Mouse (Mus musculus): ENCODE data around the gene Cdhr3. TPM values are rescaled to one million over a fixed set of nuclear protein-coding genes. Genes with fewer than 3 reads are reported as not detected.

The Cdhr3 gene
- polyA plus RNA-seq, 1 experiment from 2014 or later: 0.06 TPM

- 24% methylated on average over 14 of the region's 14 CpGs for WGBS (ENCODE audit: insufficient replicate concordance)
- Histone ChIP-seq H3K9me3 (replicated peaks) (no peaks in the 10 kb centered on the region), H3K9ac (no peak overlapping the region), H3K4me2 (no peak overlapping the region), H3K27ac (replicated peaks) (no peak overlapping the region), H3K4me3 (replicated peaks) (no peak overlapping the region), H3K4me1 (replicated peaks) (no peaks in the 10 kb centered on the region), H3K27me3 (no peaks in the 10 kb centered on the region), H3K36me3 (replicated peaks) (no peaks in the 10 kb centered on the region)
- no peak for ATAC-seq (ENCODE audit: insufficient read depth)
Observed at GRCm38 (mm10) chr12:33110894-33111471, 18.3 kb upstream of the Cdhr3 start.

GRCm38 (mm10) chr12:33109531-33109930, 16.9 kb upstream of the Cdhr3 start:
- Histone ChIP-seq H3K36me3 (replicated peaks) (no peaks in the 10 kb centered on the region), H3K4me1 (replicated peaks) (no peaks in the 10 kb centered on the region), H3K9me3 (replicated peaks) (no peaks in the 10 kb centered on the region), H3K27me3 (no peaks in the 10 kb centered on the region), H3K4me2 (no peak overlapping the region), H3K9ac (no peak overlapping the region), H3K27ac (replicated peaks) (no peak overlapping the region), H3K4me3 (replicated peaks) (no peak overlapping the region)
- no peak for ATAC-seq (ENCODE audit: insufficient read depth)

- H3K9ac ChIP-seq: no peak overlapping the region
- H3K4me1 ChIP-seq (replicated peaks): no peaks in the 10 kb centered on the region
- H3K4me2 ChIP-seq: no peak overlapping the region
- no peak overlapping the region for H3K4me3 ChIP-seq (replicated peaks)
- no peaks in the 10 kb centered on the region for H3K27me3 ChIP-seq
- 63% methylated on average over 10 of the region's 10 CpGs for WGBS (ENCODE audit: insufficient replicate concordance)
- H3K9me3 ChIP-seq (replicated peaks): no peaks in the 10 kb centered on the region
- H3K36me3 ChIP-seq (replicated peaks): no peaks in the 10 kb centered on the region
- ATAC-seq (ENCODE audit: insufficient read depth): no peak
- H3K27ac ChIP-seq (replicated peaks): no peak overlapping the region
Observed at GRCm38 (mm10) chr12:33106438-33107167, 13.9 kb upstream of the Cdhr3 start.

GRCm38 (mm10) chr12:33105724-33106123, 13.0 kb upstream of the Cdhr3 start:
- Histone ChIP-seq H3K9ac (no peak overlapping the region), H3K4me3 (replicated peaks) (no peak overlapping the region), H3K27me3 (no peaks in the 10 kb centered on the region), H3K4me2 (no peak overlapping the region), H3K9me3 (replicated peaks) (no peaks in the 10 kb centered on the region), H3K4me1 (replicated peaks) (no peaks in the 10 kb centered on the region), H3K27ac (replicated peaks) (no peak overlapping the region), H3K36me3 (replicated peaks) (no peaks in the 10 kb centered on the region)
- ATAC-seq (ENCODE audit: insufficient read depth): no peak
- WGBS (ENCODE audit: insufficient replicate concordance): 50% methylated on average over 4 of the region's 4 CpGs

- Histone ChIP-seq H3K4me2 (no peak overlapping the region), H3K36me3 (replicated peaks) (no peaks in the 10 kb centered on the region), H3K9me3 (replicated peaks) (no peaks in the 10 kb centered on the region), H3K4me3 (replicated peaks) (no peak overlapping the region), H3K4me1 (replicated peaks) (no peaks in the 10 kb centered on the region), H3K27me3 (no peaks in the 10 kb centered on the region), H3K9ac (no peak overlapping the region), H3K27ac (replicated peaks) (no peak overlapping the region)
- 65% methylated on average over 15 of the region's 15 CpGs for WGBS (ENCODE audit: insufficient replicate concordance)
- no peak for ATAC-seq (ENCODE audit: insufficient read depth)
Observed at GRCm38 (mm10) chr12:33102342-33103115, 9.9 kb upstream of the Cdhr3 start.

GRCm38 (mm10) chr12:33101627-33102026, 9.0 kb upstream of the Cdhr3 start:
- 69% methylated on average over 8 of the region's 8 CpGs for WGBS (ENCODE audit: insufficient replicate concordance)
- Histone ChIP-seq H3K4me1 (replicated peaks) (no peaks in the 10 kb centered on the region), H3K27me3 (no peaks in the 10 kb centered on the region), H3K4me3 (replicated peaks) (no peak overlapping the region), H3K4me2 (no peak overlapping the region), H3K9me3 (replicated peaks) (no peaks in the 10 kb centered on the region), H3K27ac (replicated peaks) (no peak overlapping the region), H3K36me3 (replicated peaks) (no peaks in the 10 kb centered on the region), H3K9ac (no peak overlapping the region)
- no peak for ATAC-seq (ENCODE audit: insufficient read depth)

GRCm38 (mm10) chr12:33096017-33096416, 3.3 kb upstream of the Cdhr3 start:
- WGBS (ENCODE audit: insufficient replicate concordance): 41% methylated on average over 3 of the region's 3 CpGs
- ATAC-seq (ENCODE audit: insufficient read depth): no peak
- Histone ChIP-seq H3K27ac (replicated peaks) (no peak overlapping the region), H3K4me1 (replicated peaks) (no peaks in the 10 kb centered on the region), H3K9me3 (replicated peaks) (no peaks in the 10 kb centered on the region), H3K36me3 (replicated peaks) (no peaks in the 10 kb centered on the region), H3K4me3 (replicated peaks) (no peak overlapping the region), H3K9ac (no peak overlapping the region), H3K4me2 (no peak overlapping the region), H3K27me3 (no peaks in the 10 kb centered on the region)

GRCm38 (mm10) chr12:33092196-33092595, 479 bp downstream of the Cdhr3 start:
- no peaks in the 10 kb centered on the region for H3K27me3 ChIP-seq
- no peak overlapping the region for H3K4me2 ChIP-seq
- no peak overlapping the region for H3K9ac ChIP-seq
- no peaks in the 10 kb centered on the region for H3K4me1 ChIP-seq (replicated peaks)
- H3K36me3 ChIP-seq (replicated peaks): no peaks in the 10 kb centered on the region
- 55% methylated on average over 2 of the region's 2 CpGs for WGBS (ENCODE audit: insufficient replicate concordance)
- H3K27ac ChIP-seq (replicated peaks): no peak overlapping the region
- H3K9me3 ChIP-seq (replicated peaks): no peaks in the 10 kb centered on the region
- no peak overlapping the region for H3K4me3 ChIP-seq (replicated peaks)
- ATAC-seq (ENCODE audit: insufficient read depth): no peak

GRCm38 (mm10) chr12:33086151-33086550, 6.5 kb downstream of the Cdhr3 start:
- 55% methylated on average over 5 of the region's 5 CpGs for WGBS (ENCODE audit: insufficient replicate concordance)
- Histone ChIP-seq H3K36me3 (replicated peaks) (no peaks in the 10 kb centered on the region), H3K4me3 (replicated peaks) (no peak overlapping the region), H3K4me2 (no peak overlapping the region), H3K27me3 (no peaks in the 10 kb centered on the region; the same call in 1 of the 2 replicates), H3K9me3 (replicated peaks) (no peaks in the 10 kb centered on the region), H3K4me1 (replicated peaks) (no peaks in the 10 kb centered on the region), H3K27ac (replicated peaks) (no peak overlapping the region), H3K9ac (no peak overlapping the region)
- no peak for ATAC-seq (ENCODE audit: insufficient read depth)

GRCm38 (mm10) chr12:33084683-33085082, 8.0 kb downstream of the Cdhr3 start:
- Histone ChIP-seq H3K4me2 (no peak overlapping the region), H3K36me3 (replicated peaks) (no peaks in the 10 kb centered on the region), H3K9ac (no peak overlapping the region), H3K27ac (replicated peaks) (no peak overlapping the region), H3K4me1 (replicated peaks) (no peaks in the 10 kb centered on the region), H3K4me3 (replicated peaks) (no peak overlapping the region), H3K27me3 (no peaks in the 10 kb centered on the region; the same call in 1 of the 2 replicates), H3K9me3 (replicated peaks) (no peaks in the 10 kb centered on the region)
- no peak for ATAC-seq (ENCODE audit: insufficient read depth)
- WGBS (ENCODE audit: insufficient replicate concordance): 18% methylated on average over 2 of the region's 2 CpGs

- Histone ChIP-seq H3K27ac (replicated peaks) (no peak overlapping the region), H3K36me3 (replicated peaks) (no peaks in the 10 kb centered on the region), H3K4me1 (replicated peaks) (no peaks in the 10 kb centered on the region), H3K9ac (no peak overlapping the region), H3K9me3 (replicated peaks) (no peaks in the 10 kb centered on the region), H3K4me2 (no peak overlapping the region), H3K4me3 (replicated peaks) (no peak overlapping the region), H3K27me3 (no peaks in the 10 kb centered on the region; the same call in 1 of the 2 replicates)
- ATAC-seq (ENCODE audit: insufficient read depth): no peak
- 47% methylated on average over 5 of the region's 5 CpGs for WGBS (ENCODE audit: insufficient replicate concordance)
Observed at GRCm38 (mm10) chr12:33083362-33083761, 9.3 kb downstream of the Cdhr3 start.
